Mouse (Mus musculus): ENCODE data around the gene Magix.

The Magix gene

DNA sequence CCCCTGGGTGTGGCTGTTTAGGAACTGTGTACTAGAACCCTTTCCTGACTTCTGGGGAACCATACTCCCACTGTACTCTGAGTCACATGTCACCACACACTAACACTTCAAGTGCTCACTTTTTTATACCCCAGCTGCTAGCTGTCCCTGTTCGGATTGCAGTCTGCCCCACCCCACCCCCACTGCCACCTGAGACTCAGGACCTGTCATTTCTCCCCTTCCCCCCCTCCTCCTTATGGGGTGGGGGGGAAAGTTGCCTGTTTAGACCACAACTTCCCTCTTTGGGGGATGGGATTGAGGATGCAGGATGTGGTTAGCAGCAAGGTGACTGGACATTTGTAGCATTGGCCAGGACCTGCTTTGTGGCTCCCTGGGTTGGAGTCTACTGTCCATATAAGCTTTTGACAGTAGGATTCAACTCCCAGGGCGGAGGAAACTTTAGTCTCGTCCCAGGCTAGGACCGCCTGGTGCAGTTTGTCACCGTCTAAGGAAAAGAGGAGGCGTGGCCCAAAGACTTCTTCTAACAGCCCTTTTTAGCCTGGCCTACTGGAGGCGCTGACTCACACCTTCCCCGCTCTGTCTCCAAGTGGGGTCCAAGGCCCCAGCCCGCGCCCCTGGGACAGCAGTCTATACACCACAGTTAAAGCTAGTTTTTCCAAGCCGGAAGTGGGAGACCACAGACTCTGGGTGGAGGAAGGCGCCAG, 7.3 kb downstream of the Magix start:
- DNase-seq: no peak

DNA sequence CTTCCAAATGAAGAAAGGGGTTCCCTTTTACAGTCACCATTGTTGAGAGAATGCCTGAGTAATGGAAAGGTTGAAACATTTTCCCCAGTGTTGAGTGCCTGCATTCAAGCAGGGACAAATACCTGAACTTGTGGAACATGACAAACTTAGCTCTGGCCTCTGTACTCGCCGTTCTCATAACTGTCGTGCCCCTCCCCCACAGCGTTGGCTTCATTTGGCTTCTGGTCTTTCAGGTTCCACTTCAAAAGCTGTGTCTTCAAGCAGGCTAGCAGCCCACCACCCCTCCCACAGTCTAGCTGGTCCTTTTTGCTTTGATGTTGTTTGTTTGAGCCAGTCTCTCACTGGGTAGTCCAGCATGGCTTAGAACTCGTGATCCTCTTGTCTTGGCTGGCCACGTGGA, 8.3 kb downstream of the Magix start:
- no peak for DNase-seq

DNA sequence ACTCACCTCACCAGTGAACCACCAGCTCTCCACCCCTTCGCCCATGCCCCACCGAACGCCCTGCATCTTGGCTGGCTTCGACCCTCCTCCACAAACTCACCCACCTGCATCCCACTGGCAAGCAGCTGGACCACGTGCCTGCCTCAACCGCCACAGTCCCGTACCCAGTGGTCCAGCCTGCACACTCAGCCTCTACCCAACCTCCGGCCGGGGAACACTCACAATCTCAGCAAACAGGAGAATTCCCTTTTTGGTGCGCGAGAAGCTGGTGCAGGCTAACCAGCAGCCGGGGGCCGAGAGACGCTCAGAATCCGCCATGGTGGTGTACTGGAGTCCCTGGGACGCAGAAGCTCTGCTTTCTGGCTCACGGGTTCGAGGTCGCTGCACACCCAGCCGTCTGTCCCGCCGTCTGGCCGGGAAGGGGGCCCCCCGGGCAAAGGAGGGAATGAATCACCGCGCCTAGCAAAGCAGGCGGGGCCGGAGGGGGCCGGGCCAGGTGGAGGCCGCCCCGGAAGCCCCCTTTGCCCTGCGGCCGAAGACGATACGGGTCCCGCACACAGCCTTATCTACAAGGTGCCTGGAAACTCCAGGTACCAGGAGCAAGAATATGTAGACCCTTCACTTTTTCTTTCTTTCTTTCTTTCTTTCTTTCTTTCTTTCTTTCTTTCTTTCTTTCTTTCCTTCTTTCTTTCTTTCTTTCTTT, 10.0 kb downstream of the Magix start, which contains the start of gene Plp2:
Plp2 (minus strand) TSS at position 470 of the 703 bp plus-strand sequence.
- DNase-seq: no peak

DNA sequence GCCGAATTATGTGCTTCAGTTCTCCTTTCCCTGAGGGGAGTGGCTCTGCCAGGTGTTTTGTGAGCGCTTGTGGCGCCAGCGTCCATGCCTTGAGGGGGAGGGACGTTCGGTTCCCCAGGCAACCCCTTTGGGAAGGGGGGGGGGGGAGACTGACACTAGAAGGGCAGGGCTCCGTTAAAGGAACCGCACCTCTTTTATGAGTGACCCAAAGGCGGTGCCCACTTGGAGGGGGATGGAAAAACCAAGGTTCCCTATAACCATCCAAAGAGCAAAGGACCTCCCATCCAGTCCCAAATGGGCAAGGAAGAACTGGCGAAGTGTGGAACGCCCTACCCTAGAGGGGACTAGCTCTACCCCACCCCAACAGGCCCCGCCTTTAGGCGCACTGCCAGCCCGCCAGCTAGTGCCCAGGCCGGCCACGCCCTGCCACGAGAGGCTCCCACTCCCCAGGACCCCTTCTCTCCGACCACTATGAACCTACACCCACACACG, 10.6 kb downstream of the Magix start:
- peak; percentile 72 for DNase-seq

DNA sequence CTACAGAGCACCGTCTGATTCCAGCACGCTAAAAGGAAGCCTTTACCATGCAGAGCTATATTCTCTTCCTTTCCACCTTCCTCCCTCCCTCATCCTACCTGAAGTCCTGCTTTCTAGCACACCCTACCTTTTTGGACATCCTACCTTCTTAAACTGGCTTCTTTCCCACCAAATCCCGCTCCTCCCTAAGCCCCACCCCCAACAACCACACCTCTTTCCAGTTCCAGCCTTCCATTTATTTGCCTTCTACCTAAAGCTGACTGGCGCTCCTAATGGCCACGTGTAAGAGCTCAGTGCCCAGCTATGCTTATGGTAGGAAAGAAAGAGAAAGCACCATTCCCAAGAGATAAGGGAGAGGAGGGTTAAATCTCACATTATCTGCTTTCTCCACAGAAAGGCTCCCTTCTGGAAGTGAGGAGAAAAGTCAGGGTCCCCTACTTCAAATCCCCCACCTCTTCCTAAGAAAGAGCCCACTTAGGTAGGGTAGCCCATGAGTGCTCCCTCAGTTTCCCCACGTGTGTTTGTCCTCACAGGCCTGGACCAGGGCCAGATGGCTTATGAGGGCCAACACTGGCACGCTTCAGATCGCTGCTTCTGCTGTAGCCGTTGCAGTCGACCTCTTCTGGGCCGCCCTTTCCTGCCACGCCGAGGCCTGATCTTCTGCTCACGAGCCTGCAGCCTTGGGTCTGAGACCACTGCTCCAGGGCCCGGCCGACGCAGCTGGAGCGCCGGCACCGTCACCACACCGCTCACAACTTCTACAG, 15.1 kb downstream of the Magix start:
- DNase-seq: no peak

DNA sequence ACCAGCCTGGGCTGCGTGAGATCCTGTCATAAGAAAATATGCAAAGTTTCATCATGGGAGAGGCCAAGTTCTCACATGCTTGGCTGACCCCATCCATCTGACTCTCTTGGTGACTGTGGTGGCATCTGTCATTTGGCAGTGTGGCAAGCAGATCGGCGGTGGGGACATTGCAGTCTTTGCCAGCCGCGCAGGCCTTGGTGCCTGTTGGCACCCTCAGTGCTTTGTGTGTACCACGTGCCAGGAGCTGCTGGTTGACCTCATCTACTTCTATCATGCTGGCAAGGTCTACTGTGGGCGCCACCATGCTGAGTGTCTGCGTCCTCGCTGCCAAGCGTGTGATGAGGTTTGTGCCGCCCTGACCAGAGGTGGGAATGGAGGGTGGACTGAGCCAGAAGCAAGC, 16.3 kb downstream of the Magix start:
- no peak for DNase-seq

DNA sequence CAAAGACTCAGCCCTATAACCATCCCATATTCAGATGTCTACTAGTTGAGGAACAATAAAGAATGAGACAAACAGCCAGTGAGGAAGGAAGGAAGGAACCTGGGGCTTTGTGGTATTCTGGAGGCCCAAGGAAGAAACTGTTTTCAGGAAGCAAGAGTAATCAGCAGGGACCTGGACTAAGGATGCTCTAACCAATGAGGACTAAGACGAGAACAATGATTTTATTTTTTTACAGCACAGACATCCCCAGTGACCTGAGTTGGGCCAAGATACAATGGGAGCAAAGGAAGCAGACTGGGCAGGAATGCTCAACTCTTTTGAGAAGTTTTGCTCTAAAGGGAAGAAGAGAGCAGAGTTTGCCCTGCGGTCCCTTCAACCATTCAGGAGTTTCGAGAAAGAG, 18.1 kb downstream of the Magix start:
- DNase-seq: no peak

DNA sequence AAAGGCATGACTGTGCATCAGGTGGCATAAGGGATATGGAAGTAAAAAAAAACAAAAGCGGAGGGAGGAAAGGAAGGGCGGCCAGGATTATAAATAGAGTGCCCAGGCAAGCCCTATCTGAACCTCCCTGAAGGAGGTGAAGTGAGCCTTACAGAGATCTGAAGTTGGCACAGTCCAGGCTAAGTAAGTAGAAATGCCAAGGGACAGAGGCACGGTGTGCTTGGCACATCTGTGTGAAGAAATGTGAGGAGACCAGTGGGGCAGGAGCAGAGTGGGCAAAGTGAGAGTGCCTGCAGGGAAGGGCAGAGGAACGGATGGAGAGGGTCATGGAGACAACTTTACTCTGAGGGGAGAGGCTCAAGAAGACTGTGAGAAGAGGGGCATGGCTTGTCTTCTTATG, 20.0 kb downstream of the Magix start:
- no peak for DNase-seq

DNA sequence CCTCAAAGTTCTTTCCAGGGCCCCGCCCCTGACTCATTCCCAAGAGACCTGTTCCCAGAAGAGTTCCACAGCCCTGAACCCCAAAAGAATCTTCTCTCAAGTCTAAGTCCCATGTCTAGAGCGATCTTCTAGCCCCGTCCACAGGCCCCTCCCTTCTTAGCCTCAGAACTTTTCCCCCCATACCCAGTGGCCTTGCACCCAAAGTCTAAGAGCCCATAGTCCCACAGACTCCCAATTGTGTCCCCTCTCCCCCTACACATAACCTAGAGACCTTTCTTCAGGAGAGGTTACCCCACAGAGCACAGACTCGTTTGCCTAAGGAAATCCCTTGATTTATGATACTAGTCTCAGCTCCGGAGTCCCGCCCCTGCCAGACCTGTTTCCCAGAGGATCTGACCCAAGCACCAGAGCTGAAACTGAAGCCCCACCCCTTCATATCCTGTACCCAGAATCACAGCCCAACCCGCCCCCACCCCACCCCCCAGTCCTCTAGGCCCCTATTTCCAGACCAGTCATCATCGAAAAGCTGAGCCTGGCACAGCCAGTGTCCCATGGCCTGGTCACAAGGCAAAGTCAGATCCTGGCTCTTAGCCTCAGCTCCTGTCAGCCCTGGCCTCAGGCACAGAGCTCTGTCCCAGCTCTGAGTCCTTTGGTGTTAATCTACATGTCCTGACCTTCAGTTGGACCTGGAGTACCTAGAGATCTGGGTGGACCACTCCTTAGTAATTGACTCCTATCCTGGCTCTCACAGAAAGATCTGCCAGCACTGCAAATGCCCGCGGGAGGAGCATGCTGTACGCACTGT, 22.1 kb downstream of the Magix start:
- DNase-seq: no peak

DNA sequence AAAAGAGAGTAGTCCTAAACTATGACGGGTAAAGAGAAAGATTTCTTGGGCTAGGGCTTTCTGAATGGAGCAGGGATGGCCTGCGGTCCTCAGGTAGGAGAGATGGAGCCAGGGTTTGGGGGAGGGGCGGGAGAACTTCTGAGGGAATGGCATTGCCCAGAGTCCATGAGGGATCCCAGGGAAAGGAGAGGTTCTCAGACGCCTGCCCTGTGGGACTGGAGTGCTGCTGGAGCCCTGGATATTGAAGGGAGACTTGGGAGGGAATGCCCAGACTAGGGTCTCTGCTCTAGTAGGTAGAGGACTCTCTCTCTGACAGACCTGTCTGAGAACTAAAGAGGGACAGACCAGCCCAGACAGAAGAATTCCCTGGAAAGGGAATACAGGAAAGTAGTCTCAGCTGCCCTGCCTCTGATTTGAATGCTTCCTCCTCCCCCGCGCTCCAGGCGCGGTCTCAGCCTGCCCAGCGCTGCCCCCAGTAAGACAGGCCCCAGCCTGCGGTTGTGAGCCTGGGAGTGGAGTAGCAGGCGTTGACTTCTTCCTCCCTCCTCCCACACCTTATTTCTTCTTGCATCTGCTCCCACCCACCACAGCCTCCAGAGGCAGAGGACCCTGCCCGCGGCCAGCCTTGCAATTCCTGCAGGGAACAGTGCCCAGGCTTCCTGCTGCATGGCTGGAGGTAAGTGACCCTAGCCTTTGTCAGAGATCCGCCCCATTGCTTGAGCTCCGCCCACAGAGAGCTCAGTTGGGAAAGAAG, 22.8 kb downstream of the Magix start:
- DNase-seq: peak; percentile 53

DNA sequence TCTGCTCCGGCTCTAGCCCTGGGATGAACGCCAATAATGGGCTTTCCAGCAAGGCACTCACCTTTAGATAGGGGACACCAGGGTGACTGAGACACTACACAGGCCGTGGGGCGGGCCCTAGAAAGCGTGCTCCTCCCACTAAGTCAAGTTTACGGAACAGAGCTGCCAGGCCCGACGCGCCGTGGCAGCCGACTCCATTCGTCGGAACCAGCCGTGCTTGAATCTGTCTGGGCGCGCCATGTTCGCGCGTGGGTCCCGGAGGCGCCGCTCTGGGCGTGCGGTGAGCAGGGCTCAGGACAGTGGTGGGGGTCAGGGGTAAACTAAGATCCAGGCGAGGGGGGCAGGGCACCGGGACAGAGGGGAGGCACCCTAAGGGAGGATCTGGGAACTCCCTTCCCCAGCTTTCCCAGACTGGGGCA, 23.8 kb downstream of the Magix start, which contains the start of gene Prickle3:
Prickle3 (plus strand) TSS at position 40 of the 419 bp plus-strand sequence.
- DNase-seq: peak; percentile 33

DNA sequence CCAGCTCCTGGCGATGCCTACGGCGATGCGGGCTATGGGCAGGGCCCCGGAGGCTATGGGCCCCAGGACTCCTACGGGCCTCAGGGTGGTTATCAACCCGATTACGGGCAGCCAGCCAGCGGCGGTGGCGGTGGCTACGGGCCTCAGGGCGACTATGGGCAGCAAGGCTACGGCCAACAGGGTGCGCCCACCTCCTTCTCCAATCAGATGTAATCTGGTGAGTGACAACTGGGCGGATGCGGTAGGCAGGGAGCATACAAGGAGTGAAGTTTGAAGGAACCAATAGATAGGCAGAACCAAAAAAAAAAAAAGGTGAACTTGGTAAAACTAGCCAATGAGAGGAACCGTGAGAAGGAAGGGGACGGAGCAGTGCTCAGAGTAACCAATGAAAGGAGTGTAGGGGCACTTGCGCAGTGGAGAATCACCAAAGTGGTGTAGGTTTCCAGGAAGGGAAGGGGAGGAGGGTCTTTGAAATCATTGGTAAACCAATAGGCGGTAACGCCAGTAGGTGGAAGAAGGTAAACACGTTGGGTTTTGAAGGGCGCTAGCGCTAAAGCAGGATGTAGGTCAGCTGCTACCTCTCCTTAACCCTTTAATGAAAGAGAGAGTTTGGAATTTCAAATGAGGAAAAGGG, 32.3 kb downstream of the Magix start:
- peak; percentile 95 for DNase-seq

DNA sequence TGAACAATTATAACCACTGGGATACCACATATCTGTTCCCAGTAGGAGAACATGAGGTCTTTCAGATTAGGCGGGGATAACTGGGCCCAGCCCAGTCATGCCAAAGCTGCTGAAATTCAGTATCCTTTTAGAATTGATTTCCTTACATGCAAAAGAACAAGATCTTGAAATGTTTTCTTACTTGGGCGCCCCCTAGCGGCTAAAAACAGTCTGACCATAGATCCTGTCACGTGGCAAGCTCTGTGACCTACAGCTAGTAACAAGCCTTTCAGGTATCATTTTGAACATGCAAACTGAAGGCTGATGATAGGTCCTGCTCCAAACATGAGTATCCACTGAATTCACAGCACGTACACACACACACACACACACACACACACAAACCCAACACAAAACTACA, 35.7 kb downstream of the Magix start:
- peak; percentile 82 for DNase-seq

DNA sequence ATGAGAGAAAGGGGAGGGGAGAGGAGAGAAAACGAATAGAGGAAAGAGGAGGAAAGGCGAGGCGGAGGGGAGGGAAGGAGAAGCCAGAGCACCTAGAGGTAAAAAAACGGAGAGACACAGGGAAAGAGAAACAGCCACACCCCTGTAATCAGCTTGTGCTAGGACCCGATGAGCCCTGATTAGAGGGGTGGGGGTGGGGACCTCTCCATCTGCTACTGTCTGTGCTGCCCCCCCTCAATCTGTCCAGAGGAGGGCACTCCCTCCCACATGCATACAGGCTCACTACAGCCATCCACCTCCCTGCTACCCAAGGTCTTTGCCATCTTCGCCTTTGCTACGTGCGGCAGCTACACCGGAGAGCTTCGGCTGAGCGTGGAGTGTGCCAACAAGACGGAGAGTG, 40.3 kb downstream of the Magix start:
- DNase-seq: peak; percentile 75

DNA sequence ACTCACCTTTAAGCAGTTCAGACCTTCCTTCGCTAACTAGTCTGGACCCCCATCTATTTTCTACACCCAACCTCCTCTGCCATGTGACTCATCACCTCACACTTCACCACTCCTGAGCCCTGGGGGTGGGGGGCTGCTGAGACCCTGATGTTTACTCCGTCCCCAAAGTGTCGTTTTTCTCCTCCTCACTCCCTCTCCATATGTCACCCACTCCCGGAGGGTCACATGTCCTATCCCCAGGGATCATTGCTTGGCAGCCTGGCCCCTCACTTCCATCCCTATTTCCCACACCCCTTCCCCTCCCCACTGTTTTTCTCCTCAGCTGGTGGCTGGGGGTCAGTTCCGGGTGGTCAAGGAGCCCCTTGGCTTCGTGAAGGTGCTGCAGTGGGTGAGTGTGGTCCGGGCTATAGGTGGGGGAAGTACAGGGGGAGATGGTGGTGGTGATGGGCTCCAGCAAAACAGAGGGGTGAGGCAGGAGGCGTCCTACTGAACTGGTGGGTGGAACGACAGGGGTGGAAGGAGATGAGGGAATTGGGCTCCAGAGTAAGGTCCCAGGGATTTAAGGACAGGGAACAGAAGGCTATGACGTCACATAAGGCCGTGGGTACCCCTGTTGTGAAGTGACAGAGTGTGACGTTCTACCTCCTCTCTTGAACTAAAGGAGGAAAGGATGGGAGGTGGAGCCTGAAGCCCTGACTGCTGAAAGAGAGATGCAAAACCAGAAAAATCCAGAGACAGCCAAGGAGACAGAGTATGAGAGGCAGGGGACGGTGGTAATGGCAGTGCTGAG, 41.3 kb downstream of the Magix start:
- peak; percentile 25 for DNase-seq

DNA sequence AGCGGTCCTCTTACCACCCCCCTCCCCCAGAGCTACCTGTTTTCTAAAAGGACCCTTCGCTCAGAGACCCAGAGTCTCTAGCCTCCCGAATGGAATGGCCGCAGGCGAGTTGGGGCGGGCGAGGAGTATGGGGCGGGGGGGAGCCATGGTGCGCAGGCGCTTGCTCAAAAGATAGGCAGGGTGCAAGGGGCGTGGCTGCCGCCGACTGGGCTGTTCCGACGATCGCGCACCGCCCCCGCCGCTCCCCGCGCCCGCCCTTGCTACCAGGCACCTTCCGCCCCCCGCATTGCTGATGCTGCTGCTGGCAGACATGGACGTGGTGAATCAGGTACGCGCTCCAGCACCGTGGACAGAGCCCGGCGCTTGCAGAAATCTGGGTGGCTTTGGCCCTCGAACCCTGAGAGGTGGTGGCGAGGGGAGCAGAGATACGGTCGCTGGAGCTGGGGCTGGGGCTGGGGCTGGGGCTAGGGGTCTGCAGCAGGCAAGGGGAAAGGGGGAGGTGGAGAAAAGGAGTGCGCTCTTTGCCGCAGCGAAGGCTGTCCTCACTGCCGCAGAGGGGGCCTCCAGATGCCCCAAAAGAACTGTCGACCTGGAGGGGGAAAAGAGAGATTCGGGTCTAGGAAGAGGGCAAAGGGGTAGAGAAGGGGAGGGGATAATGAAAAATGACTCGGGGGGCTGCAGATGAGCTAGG, 42.5 kb downstream of the Magix start, which contains the start of gene Syp:
Syp (plus strand) TSS at position 71 of the 691 bp plus-strand sequence.
- peak; percentile 87 for DNase-seq

DNA sequence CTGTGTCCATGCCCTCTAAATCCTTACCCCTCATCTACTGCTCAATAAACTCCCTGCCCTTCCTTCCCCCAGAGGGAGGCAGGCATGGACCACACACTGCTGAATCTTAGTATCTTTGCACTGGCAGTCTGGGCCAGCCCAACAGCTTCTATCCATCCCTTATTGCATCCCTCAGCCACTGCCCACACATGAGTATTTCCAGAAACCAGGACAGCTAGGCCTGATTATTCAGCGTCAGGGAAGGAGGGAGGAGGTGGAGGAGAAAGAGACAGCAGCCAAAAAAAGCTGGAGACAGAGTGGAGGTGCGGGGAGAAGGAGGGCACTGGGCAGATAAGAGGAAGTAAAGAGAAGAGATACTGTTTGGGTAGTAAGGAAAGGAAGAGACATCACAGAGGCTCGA, 46.0 kb downstream of the Magix start:
- DNase-seq: no peak

DNA sequence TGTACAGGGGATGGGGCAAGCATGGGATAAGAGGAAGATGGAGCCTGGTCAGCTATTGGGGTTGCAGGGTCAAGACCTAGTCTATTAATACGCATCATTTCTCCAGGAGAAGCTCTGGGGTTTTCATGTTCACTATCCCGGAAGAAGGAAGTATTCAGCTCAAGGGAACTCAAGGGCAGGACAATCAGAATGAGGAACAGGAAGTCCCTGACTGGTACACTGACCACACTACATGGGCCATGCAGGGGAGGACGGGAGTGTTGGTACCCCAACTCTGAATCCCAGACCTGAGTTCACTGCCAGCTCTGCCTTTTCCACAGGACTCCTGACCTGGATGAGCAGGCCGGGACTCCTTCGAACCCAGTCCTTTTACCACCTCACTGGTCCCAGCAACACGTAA, 48.5 kb downstream of the Magix start:
- no peak for DNase-seq
